Mouse (Mus musculus) retina, embryonic 14.5 days (tissue): Measurements from ENCODE around the gene Ctdspl.
A peak's percentile ranks its signal among the peaks of the same experiment; 100 is the strongest.

Source experiments
- DNase-seq: peaks from one replicate; pipeline ENCODE4 v3.0.0-alpha.2; 2015; ENCODE audit warnings: low spot score

The Ctdspl gene

DNA sequence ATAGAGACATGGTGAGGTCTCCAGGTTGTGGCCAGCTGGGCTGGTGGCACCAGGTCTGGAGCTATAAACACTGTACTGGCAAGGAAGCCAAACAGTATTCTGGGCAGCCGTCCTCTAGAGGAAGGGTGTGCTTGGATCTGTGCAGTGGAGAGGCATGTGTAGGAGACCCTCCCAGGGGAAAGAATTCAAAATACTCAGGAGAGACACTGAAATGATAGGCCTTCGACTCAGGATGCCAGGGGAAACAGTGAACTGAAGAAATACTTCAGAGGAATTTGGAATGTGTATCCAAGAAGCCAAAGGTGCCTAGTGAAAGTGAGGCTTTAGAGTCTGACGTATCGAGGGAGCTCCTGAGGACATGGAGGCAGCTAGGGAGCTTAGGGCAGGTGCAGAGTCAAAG, 23.4 kb downstream of the Ctdspl start:
- no peak for DNase-seq

- no peak for DNase-seq
Observed at GRCm38 (mm10) chr9:118950061-118950460, 23.8 kb downstream of the Ctdspl start.

GRCm38 (mm10) chr9:118950751-118951150, 24.5 kb downstream of the Ctdspl start:
- no peak for DNase-seq

GRCm38 (mm10) chr9:118951381-118951780, 25.1 kb downstream of the Ctdspl start:
- no peak for DNase-seq

GRCm38 (mm10) chr9:118952180-118952579, 25.9 kb downstream of the Ctdspl start:
- no peak for DNase-seq

- DNase-seq, result no peak
Observed at GRCm38 (mm10) chr9:118953465-118954194, 27.4 kb downstream of the Ctdspl start.

- DNase-seq, result no peak
Observed at GRCm38 (mm10) chr9:118958802-118959201, 32.5 kb downstream of the Ctdspl start.

- no peak for DNase-seq
Observed at GRCm38 (mm10) chr9:118960415-118961091, 34.3 kb downstream of the Ctdspl start.

- DNase-seq, result no peak
Observed at GRCm38 (mm10) chr9:118963149-118963548, 36.9 kb downstream of the Ctdspl start.

- no peak for DNase-seq
Observed at GRCm38 (mm10) chr9:118964263-118965034, 38.2 kb downstream of the Ctdspl start.

GRCm38 (mm10) chr9:118969810-118970209, 43.6 kb downstream of the Ctdspl start:
- no peak for DNase-seq

GRCm38 (mm10) chr9:118973028-118973427, 46.8 kb downstream of the Ctdspl start:
- DNase-seq, result no peak

GRCm38 (mm10) chr9:118973566-118973965, 47.3 kb downstream of the Ctdspl start:
- DNase-seq, result no peak

DNA sequence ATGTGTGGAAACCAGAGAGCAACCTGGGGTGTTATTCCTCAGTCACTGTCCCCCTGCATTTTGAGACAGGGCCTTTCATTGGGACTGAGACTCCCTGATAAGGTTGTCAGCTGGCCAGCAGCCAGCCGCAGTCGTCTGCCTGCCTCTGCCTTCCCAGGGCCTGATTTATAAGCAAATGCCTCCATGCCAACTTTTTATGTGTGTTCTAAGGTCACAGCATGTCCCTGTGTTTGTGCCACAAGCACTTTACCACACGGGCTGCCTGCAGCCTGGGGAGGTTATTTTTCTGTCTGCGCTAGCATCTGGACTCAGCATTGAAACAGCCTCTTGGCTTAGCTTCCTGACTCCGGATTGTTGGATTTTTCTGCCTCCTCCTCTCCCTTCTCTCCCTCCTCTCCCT, 47.9 kb downstream of the Ctdspl start:
- no peak for DNase-seq

- DNase-seq, result peak; percentile 34
Observed at GRCm38 (mm10) chr9:118975211-118975671, 49.0 kb downstream of the Ctdspl start.

DNA sequence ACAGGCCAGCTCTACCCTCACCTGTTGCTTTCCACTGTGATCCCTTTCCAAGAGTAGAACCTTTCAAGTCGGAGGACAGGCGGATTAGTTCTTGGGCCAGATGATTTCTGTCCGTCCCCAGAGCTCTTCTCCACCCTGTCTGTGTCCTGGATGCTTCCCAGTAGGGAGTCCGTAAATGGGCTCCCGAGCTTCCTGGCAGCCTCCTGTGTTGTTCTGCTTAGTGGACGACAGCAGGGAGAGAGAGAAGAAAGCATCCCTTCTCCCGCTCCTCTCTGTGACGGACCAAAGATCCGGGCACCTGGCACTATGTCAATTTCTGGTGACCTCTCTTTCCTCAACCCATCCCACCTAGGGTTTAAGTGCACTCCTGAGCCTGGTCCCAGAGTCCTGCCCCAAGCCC, 49.5 kb downstream of the Ctdspl start:
- no peak for DNase-seq

- no peak for DNase-seq
Observed at GRCm38 (mm10) chr9:118976561-118976960, 50.3 kb downstream of the Ctdspl start.

- no peak for DNase-seq
Observed at GRCm38 (mm10) chr9:118977425-118977824, 51.2 kb downstream of the Ctdspl start.

GRCm38 (mm10) chr9:118980411-118980823, 54.2 kb downstream of the Ctdspl start:
- no peak for DNase-seq

DNA sequence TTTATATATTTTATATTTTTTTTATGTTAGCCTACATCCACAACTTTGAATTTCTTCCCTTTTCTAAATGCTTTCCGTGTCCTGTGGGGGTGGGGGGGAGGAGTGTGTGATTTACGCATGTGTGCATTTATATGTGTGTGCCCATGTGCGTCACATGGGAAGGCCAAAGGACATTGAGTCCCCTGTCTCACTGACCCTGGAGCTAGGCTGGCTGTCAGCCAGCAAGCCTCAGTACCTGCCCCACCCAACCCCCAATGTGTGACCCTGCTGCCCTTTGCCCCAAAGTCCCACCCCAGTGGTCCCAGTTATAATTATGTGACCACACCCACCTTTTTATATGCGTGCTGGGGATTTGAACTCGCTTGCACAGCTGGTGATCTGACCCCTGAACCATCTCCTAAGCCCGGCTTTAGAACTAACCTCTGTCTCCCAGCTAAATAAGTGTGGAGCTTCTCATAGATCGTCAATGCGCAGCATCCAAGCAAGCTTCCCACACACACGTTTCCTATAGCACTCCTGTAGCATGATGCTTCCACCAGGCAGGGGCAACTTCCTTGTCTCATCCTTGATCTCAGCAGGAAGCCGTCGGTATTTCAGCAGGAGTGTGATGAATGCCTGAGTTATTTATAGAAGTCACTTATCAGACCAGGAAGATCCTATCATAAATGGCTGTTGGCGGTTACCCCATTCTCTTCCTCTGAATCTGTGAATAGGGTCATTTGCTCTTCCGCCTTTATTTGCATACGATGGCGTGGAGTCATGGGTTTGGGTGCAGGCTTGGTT, 58.6 kb downstream of the Ctdspl start:
- no peak for DNase-seq

GRCm38 (mm10) chr9:118986286-118986685, 60.0 kb downstream of the Ctdspl start:
- DNase-seq, result no peak
